Mouse (Mus musculus) testis, postnatal 14 days (tissue): ENCODE results near the gene Cd24a.

Source experiments
- DNase-seq: peaks from one replicate; pipeline ENCODE4 v3.0.0; 2021; ENCODE audit warnings: low spot score

Gene Cd24a

DNA sequence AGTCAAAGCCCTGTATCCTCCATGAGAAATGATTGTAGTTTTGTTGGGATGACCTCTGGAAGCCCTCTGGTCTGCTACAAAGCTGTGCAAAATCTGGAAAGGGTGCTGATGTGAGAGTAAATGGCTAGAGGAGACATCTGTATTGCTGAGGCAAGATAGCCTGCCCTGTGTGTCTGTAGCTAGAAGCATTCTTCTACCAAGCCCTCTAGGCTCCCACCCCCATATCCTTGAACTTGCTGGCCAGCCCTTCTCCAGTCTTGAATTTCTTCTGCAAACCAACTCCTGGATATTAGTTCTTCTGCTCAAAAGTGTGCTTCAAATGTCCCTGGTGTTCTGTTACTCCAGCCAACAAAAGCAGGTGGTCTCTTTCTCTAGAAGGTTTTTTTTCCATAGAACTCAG lies 51.8 kb downstream of the Cd24a start:
- no peak for DNase-seq

DNA sequence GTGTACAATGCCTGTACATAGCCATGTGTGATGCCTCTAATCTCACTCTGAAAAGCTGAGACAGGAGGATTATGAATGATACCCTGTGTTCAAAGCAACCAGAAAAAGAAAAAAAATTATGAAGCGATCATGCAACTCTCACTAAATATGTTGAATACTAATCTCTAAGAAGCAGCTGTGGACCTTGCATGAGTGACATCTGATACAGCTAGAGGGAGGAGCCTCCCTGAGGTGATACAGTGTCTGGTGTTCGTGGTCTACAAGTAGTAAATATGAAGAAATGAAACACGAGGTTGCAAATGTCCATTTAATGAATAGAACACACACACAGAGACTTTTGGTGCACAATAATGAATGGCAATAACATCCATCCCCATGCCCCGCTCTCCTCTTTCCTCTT lies 52.5 kb downstream of the Cd24a start:
- DNase-seq, result no peak

DNA sequence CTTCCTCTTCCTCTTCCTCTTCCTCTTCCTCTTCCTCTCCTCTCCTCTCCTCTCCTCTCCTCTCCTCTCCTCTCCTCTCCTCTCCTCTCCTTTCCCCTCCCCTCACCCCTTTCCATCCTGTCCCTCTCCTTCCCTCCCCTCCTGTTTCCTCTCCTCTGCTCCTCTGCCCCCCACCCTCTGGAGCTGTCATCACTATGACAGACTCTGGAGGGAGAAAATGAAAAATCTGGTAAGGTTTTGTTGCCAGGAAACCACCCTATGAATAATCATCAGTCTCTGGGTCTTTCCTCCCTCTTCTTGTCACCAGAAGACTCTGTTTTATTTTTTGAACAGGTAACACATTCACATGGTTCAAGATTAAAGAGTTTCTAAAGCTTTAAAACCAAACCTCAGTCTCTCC lies 53.0 kb downstream of the Cd24a start:
- no peak for DNase-seq

DNA sequence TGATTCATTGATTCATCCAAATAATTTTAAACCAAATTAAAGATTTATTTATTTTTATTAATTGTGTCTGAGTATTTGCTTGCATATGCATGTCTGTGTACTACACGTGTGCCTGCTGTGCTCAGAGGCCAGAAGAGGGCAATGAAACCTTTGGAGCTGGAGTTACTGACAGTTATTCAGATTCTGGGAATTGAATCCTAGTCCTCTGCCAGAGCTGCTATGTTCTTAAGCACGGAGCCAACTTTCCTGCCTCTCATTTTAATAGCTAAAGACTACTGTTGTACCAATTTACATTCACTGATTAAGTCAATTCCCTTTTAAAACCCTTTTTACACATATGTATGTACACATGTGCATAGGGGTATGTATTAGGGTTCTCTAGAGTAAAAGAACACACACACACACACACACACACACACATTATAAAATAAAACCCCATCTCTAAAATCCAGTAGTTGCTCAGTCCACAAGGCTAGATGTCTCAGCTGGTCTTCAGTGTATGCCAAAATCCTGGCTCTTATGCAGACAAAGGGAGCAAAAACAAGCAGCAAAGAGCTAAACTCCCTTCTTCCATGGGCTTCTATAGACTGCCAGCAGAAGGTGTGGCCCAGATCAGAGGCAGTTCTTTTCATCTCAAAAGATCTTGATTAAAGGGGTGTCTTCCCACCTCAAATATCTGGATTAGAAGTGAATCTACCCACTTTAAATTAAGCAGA lies 53.7 kb downstream of the Cd24a start:
- no peak for DNase-seq

DNA sequence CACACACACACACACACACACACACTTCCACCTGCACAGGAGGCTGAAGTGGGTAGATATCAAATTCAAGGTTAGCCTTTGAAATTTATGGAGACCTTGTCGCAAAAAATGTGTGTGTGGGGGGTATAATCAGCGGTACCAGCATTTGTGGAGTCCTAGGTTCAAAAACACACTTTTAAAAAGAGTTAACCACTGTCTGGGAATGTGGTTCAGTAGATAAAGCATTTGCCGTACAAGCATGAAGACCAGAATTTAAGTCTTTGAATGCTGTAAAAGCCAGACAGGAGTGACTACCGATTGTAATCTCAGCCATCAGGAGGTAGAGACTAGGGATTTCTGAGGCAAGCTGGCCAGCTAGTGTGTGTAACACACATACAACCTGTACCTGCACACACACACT lies 55.0 kb downstream of the Cd24a start:
- no peak for DNase-seq
